Mouse (Mus musculus): ENCODE results near the gene Krt86.

GRCm38 (mm10) chr15:101440837-101441236, 32.4 kb upstream of the Krt86 start:
- TF ChIP-seq HCFC1 (IDR thresholded peaks at IDR 0.05; ENCODE audit: borderline replicate concordance, insufficient read depth, low read length) (no peak), CHD2 (IDR thresholded peaks at IDR 0.05; ENCODE audit: low read depth, low read length) (no peak)

Measured in ES-E14 (cell line).